Mouse (Mus musculus) ovary, adult 2 months (tissue): Measurements from ENCODE around the gene Olfr1158. TPM values are rescaled to one million over a fixed set of nuclear protein-coding genes. Genes with fewer than 3 reads are reported as not detected.

Source experiments
- polyA plus RNA-seq: library from polyadenylated mRNA; depleted of rRNA; stranded (reverse); fragments of >200 nt; gene quantifications from 2 replicates; pipeline ENCODE4 v1.2.3, GENCODE M21; 2012; rRNA removed

Gene Olfr1158
- polyA plus RNA-seq = not detected in 2 replicates

DNA sequence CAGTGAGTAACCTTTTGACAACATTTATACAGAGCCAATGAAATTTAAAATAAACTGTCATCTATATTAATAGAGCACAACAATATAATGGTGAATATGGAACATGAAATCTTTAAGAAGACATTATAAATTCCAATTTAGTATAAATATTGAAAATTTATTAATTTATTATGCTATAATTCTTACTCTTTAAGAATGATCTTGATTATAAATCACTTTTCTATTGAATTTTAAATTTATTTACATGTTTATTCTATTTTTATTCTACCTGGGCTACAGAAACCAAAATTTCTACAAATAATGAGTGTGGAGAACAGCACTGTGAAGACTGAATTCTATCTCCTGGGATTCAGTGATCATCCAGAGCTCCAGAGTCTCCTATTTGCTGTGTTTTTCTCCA lies at the start of gene Olfr1158:
TSS of gene Olfr1158 (plus strand) at position 301 of the 400 bp plus-strand sequence.

DNA sequence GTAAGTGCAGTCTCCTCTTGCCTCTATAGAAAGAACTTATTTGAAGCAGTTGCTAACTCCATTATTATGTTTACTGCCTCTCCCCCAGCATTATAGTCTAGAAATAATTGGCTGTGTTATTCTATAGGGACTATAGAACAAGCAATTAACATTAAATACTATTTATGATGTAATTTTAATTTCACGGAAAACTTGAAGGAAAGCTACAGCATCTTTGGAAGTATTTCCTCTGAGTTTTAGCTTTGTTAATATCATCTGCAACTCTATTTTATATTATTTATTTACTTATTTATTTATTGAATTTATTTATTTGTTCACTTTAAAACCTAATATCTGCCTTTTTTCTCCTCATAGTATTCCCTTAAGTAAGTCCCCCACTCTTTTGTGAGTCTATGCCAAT lies 44.9 kb upstream of the Olfr1158 start, which contains the start of gene Olfr1155:
TSS of gene Olfr1155 (minus strand) at position 101 of the 400 bp plus-strand sequence.

DNA sequence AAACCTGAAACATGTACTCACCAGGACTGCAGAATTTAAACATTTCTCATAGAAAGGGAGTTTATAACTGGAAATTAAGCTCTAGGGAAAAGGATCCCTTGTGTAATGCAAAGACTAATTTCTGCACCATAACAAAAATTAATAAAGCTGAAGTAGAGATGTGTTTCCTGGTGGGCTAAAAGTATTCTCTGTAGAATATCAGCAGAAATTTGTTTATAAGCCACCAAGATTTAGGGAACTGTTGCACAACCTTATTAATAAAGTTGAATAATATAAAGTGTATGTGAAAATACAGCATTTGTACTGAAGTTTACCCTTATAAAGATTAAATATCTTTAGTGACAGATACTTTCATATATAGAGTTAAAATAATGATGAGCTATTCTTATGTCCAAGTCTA lies 36.9 kb upstream of the Olfr1158 start, which contains the start of gene Olfr1156:
TSS of gene Olfr1156 (minus strand) at position 101 of the 400 bp plus-strand sequence.

DNA sequence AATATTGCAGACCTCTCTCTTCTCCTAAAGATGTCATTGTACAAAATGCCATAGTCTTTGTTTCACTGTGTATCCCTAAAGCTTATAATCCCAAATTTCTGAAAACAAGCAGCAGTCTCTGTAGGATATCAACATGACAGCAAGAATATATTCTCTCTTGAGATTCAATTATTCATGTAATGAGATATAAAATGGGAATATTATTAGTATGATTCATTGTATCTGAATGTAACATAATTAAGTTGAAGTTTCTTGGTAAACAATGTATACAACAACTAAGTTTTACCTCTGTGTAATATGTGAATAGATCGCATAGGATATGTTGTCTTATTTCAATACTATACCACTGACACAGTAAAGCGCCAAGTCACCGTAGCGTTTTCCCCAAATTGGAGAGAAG lies 21.7 kb upstream of the Olfr1158 start, which contains the start of gene Olfr1157:
TSS of gene Olfr1157 (minus strand) at position 101 of the 400 bp plus-strand sequence.

GRCm38 (mm10) chr2:87974563-87974962 lies 15.3 kb upstream of the Olfr1158 start, which contains the start of gene Olfr74:
Gene Olfr74 (minus strand): TSS chr2:87974663.

GRCm38 (mm10) chr2:88007515-88008318 lies 17.8 kb downstream of the Olfr1158 start, which contains the start of gene Olfr1160:
Gene Olfr1160 (minus strand): TSS chr2:88008268.

DNA sequence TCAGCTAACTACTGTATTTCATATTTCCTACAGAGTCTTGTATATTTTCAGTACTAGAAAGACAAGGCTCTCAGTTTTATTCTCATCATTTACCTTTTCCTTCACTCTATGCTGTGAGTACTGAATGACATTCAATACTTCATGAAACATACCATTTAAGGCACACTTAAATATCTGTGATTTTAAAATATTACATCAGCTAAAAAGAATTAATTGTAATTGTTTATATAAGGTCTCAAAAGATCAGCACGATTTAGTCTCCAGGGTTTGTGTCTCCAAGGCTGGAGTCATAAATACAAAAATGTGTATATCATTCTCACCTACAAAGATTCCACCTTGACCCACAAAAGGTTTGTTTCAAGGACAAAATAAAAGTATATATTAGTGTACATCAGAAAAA lies 32.6 kb downstream of the Olfr1158 start, which contains the start of gene Olfr1161:
TSS of gene Olfr1161 (plus strand) at position 301 of the 400 bp plus-strand sequence.

DNA sequence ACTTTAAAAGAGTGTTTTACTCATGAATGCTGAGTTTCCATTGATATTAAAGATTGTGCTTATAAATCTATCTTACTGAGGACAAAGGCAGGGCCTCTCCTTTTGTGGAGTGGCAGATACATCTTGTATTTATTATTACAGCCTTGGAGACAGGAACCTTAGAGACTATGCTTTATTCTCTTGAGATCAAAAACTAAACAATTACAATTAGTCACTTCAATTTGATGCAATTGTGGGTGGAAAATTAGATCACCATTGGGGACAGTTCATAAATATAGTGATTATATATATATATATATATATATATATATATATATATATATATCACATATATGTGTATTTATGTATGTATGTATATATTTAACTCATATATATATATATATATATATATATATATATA lies 47.7 kb downstream of the Olfr1158 start, which contains the start of gene Olfr73:
TSS of gene Olfr73 (minus strand) at position 101 of the 400 bp plus-strand sequence.

Other genes starting within 250 kb of the Olfr1158 start
- gene Olfr1140, start 246.4 kb upstream of the Olfr1158 start, polyA plus RNA-seq = not detected in 2 replicates
- not detected in 2 replicates for gene Olfr1141, start 236.1 kb upstream of the Olfr1158 start, polyA plus RNA-seq
- not detected in 2 replicates for gene Olfr152, start 210.6 kb upstream of the Olfr1158 start, polyA plus RNA-seq
- gene Olfr1143, start 189.5 kb upstream of the Olfr1158 start, polyA plus RNA-seq = not detected in 2 replicates
- not detected in 2 replicates for gene Olfr1145, start 180.3 kb upstream of the Olfr1158 start, polyA plus RNA-seq
- not detected in 2 replicates for gene Olfr1148, start 159.6 kb upstream of the Olfr1158 start, polyA plus RNA-seq
- not detected in 2 replicates for gene Olfr1150-ps1, start 146.1 kb upstream of the Olfr1158 start, polyA plus RNA-seq
- not detected in 2 replicates for gene Olfr1151, start 134.3 kb upstream of the Olfr1158 start, polyA plus RNA-seq
- not detected in 2 replicates for gene Olfr1152, start 123.6 kb upstream of the Olfr1158 start, polyA plus RNA-seq
- not detected in 2 replicates for gene Olfr1153, start 95.2 kb upstream of the Olfr1158 start, polyA plus RNA-seq
- gene Olfr1154, start 84.9 kb upstream of the Olfr1158 start, polyA plus RNA-seq = not detected in 2 replicates
- gene Olfr1155, start 45.0 kb upstream of the Olfr1158 start, polyA plus RNA-seq = not detected in 2 replicates
- not detected in 2 replicates for gene Olfr1156, start 37.0 kb upstream of the Olfr1158 start, polyA plus RNA-seq
- gene Olfr1157, start 21.8 kb upstream of the Olfr1158 start, polyA plus RNA-seq = not detected in 2 replicates
- gene Olfr74, start 15.4 kb upstream of the Olfr1158 start, polyA plus RNA-seq = not detected in 2 replicates
- gene Olfr1160, start 18.2 kb downstream of the Olfr1158 start, polyA plus RNA-seq = not detected in 2 replicates
- not detected in 2 replicates for gene Olfr1161, start 32.7 kb downstream of the Olfr1158 start, polyA plus RNA-seq
- not detected in 2 replicates for gene Olfr73, start 47.6 kb downstream of the Olfr1158 start, polyA plus RNA-seq
- gene Olfr1162, start 61.0 kb downstream of the Olfr1158 start, polyA plus RNA-seq = not detected in 2 replicates
- gene Olfr1163, start 81.7 kb downstream of the Olfr1158 start, polyA plus RNA-seq = not detected in 2 replicates
- gene Olfr1164, start 103.9 kb downstream of the Olfr1158 start, polyA plus RNA-seq = not detected in 2 replicates
- gene Olfr1166, start 138.2 kb downstream of the Olfr1158 start, polyA plus RNA-seq = not detected in 2 replicates
- not detected in 2 replicates for gene Olfr1167, start 165.1 kb downstream of the Olfr1158 start, polyA plus RNA-seq
- gene Olfr1168, start 191.8 kb downstream of the Olfr1158 start, polyA plus RNA-seq = not detected in 2 replicates
- gene Olfr1170, start 238.2 kb downstream of the Olfr1158 start, polyA plus RNA-seq = not detected in 2 replicates